Mouse (Mus musculus) erythroblast, embryonic 14.5 days (primary cell): ENCODE data around the gene Elmod3. TPM values are rescaled to one million over a fixed set of nuclear protein-coding genes. Genes with fewer than 3 reads are reported as not detected.

Experiments
- H3K27me3 ChIP-seq: 2 replicates; pipeline ENCODE4 v1.6.1; 2012; ENCODE audit warnings: inconsistent platforms; ENCODE audit not compliant: control insufficient read depth
- H3K36me3 ChIP-seq: 2 replicates; pipeline ENCODE4 v1.6.1; 2012; ENCODE audit warnings: mild to moderate bottlenecking, inconsistent platforms; ENCODE audit not compliant: control insufficient read depth
- H3K4me1 ChIP-seq: 2 replicates; pipeline ENCODE4 v1.6.1; 2012; ENCODE audit warnings: inconsistent platforms; ENCODE audit not compliant: control insufficient read depth
- H3K4me3 ChIP-seq: replicated peaks from 2 replicates; pipeline ENCODE3; 2012; ENCODE audit warnings: moderate library complexity, mild to moderate bottlenecking, inconsistent platforms
- H3K9me3 ChIP-seq: 2 replicates; pipeline ENCODE4 v1.6.1; 2012; ENCODE audit warnings: low read length, inconsistent platforms, mixed read lengths; ENCODE audit not compliant: control insufficient read depth
- GATA1 ChIP-seq: IDR thresholded peaks from 2 replicates; pipeline ENCODE4 v1.6.1; 2012; ENCODE audit warnings: low read length, inconsistent platforms, mixed read lengths
- TAL1 ChIP-seq: IDR thresholded peaks from 3 replicates; pipeline ENCODE4 v1.6.1; 2012; ENCODE audit warnings: low read length, inconsistent platforms, mixed read lengths
- polyA plus RNA-seq: library from polyadenylated mRNA; stranded (reverse); fragments of >175 nt; gene quantifications from 2 replicates; pipeline ENCODE4 v1.2.3, GENCODE M21; 2012

Elmod3 gene
- polyA plus RNA-seq, 1 experiment = 0.15 TPM

- H3K4me3 ChIP-seq = no peak overlapping the region
- H3K4me1 ChIP-seq = peaks cover 33% of the 10 kb centered on the region
- H3K36me3 ChIP-seq = peaks cover 28% of the 10 kb centered on the region
- no peaks in the 10 kb centered on the region for H3K9me3 ChIP-seq
- TF ChIP-seq GATA1 (no peak), TAL1 (no peak)
- H3K27me3 ChIP-seq = no peaks in the 10 kb centered on the region
Observed at GRCm38 (mm10) chr6:72600771-72601170, 2.6 kb upstream of the Elmod3 start.

GRCm38 (mm10) chr6:72600216-72600615 is 2.0 kb upstream of the Elmod3 start:
- Histone ChIP-seq H3K36me3 (peaks cover 23% of the 10 kb centered on the region), H3K4me1 (peaks cover 36% of the 10 kb centered on the region), H3K27me3 (no peaks in the 10 kb centered on the region), H3K4me3 (no peak overlapping the region), H3K9me3 (no peaks in the 10 kb centered on the region)
- TF ChIP-seq TAL1 (no peak), GATA1 (no peak)

- peak overlapping the region; percentile 72 for H3K4me3 ChIP-seq
- H3K9me3 ChIP-seq = no peaks in the 10 kb centered on the region
- TF ChIP-seq GATA1 (no peak), TAL1 (no peak)
- H3K36me3 ChIP-seq = peaks cover 10% of the 10 kb centered on the region
- peaks cover 36% of the 10 kb centered on the region for H3K4me1 ChIP-seq
- H3K27me3 ChIP-seq = no peaks in the 10 kb centered on the region
Observed at GRCm38 (mm10) chr6:72598791-72599557, 761 bp upstream of the Elmod3 start.

- Histone ChIP-seq H3K9me3 (no peaks in the 10 kb centered on the region), H3K27me3 (no peaks in the 10 kb centered on the region), H3K4me1 (peaks cover 36% of the 10 kb centered on the region), H3K36me3 (no peaks in the 10 kb centered on the region; the same call in none of the 2 replicates), H3K4me3 (peak overlapping the region; percentile 72)
- TF ChIP-seq TAL1 = no peak
Observed at GRCm38 (mm10) chr6:72597083-72597874, 934 bp downstream of the Elmod3 start.

GRCm38 (mm10) chr6:72593914-72594313 is 4.3 kb downstream of the Elmod3 start:
- H3K27me3 ChIP-seq = no peaks in the 10 kb centered on the region
- no peaks in the 10 kb centered on the region for H3K9me3 ChIP-seq
- H3K4me1 ChIP-seq = peaks cover 30% of the 10 kb centered on the region
- TF ChIP-seq TAL1 (no peak), GATA1 (no peak)
- H3K4me3 ChIP-seq = no peak overlapping the region
- H3K36me3 ChIP-seq = no peaks in the 10 kb centered on the region; the same call in 1 of the 2 replicates

GRCm38 (mm10) chr6:72593011-72593803 is 5.0 kb downstream of the Elmod3 start:
- no peak for TF ChIP-seq TAL1

GRCm38 (mm10) chr6:72590111-72590510 is 8.1 kb downstream of the Elmod3 start:
- Histone ChIP-seq H3K4me3 (no peak overlapping the region), H3K9me3 (no peaks in the 10 kb centered on the region), H3K27me3 (no peaks in the 10 kb centered on the region), H3K4me1 (no peaks in the 10 kb centered on the region), H3K36me3 (no peaks in the 10 kb centered on the region; the same call in none of the 2 replicates)
- TF ChIP-seq TAL1 = no peak
- TF ChIP-seq GATA1 = no peak

More at GRCm38 (mm10) chr6:72593011-72593803, 5.0 kb downstream of the Elmod3 start:
- H3K4me1 ChIP-seq = peaks cover 22% of the 10 kb centered on the region
- no peaks in the 10 kb centered on the region for H3K9me3 ChIP-seq
- H3K36me3 ChIP-seq = no peaks in the 10 kb centered on the region; the same call in none of the 2 replicates
- no peak overlapping the region for H3K4me3 ChIP-seq
- H3K27me3 ChIP-seq = no peaks in the 10 kb centered on the region

- no peak overlapping the region for H3K4me3 ChIP-seq
- H3K9me3 ChIP-seq = no peaks in the 10 kb centered on the region
- H3K4me1 ChIP-seq = no peaks in the 10 kb centered on the region
- no peaks in the 10 kb centered on the region; the same call in 1 of the 2 replicates for H3K36me3 ChIP-seq
- H3K27me3 ChIP-seq = no peaks in the 10 kb centered on the region
- TF ChIP-seq TAL1 (no peak), GATA1 (no peak)
Observed at GRCm38 (mm10) chr6:72588307-72588706, 9.9 kb downstream of the Elmod3 start.

GRCm38 (mm10) chr6:72586701-72587100 is 11.5 kb downstream of the Elmod3 start:
- Histone ChIP-seq H3K4me1 (no peaks in the 10 kb centered on the region), H3K4me3 (no peak overlapping the region), H3K36me3 (no peaks in the 10 kb centered on the region; the same call in 1 of the 2 replicates), H3K9me3 (no peaks in the 10 kb centered on the region), H3K27me3 (no peaks in the 10 kb centered on the region)
- no peak for TF ChIP-seq GATA1
- no peak for TF ChIP-seq TAL1
